Mouse (Mus musculus) forebrain, embryonic 12.5 days (tissue): ENCODE measurements around the gene Acvr1b. TPM values are rescaled to one million over a fixed set of nuclear protein-coding genes. Genes with fewer than 3 reads are reported as not detected.

ENCODE experiments used
- ATAC-seq: fragments of 200-750 bp; cut with Nextera tagmentation; 2 replicates; pipeline ENCODE4 v1.8.0; 2017; ENCODE audit warnings: moderate TSS enrichment; ENCODE audit not compliant: low FRiP score
- H3K27ac ChIP-seq: fragments of 300-500 bp; sonication (generic); 2 replicates; pipeline ENCODE4 v1.5.1; 2016; ENCODE audit warnings: mild to moderate bottlenecking
- H3K27me3 ChIP-seq: fragments of 300-500 bp; sonication (generic); 2 replicates; pipeline ENCODE4 v1.6.1; 2016; ENCODE audit warnings: mild to moderate bottlenecking
- H3K36me3 ChIP-seq: fragments of 300-500 bp; sonication (generic); replicated peaks from 2 replicates; pipeline ENCODE4 v1.6.1; 2016; ENCODE audit warnings: mild to moderate bottlenecking
- H3K4me1 ChIP-seq: fragments of 300-500 bp; sonication (generic); 2 replicates; pipeline ENCODE4 v1.6.1; 2016
- H3K4me2 ChIP-seq: fragments of 300-500 bp; sonication (generic); 2 replicates; pipeline ENCODE4 v1.6.1; 2016; ENCODE audit warnings: mild to moderate bottlenecking, moderate library complexity
- H3K4me3 ChIP-seq: fragments of 300-500 bp; sonication (generic); replicated peaks from 2 replicates; pipeline ENCODE4 v1.5.1; 2016; ENCODE audit warnings: mild to moderate bottlenecking
- H3K9ac ChIP-seq: fragments of 300-500 bp; sonication (generic); 2 replicates; pipeline ENCODE4 v1.6.1; 2016; ENCODE audit warnings: mild to moderate bottlenecking
- H3K9me3 ChIP-seq: fragments of 300-500 bp; sonication (generic); 2 replicates; pipeline ENCODE4 v1.6.1; 2016
- WGBS: fragments of 180-500 bp; shearing (Covaris S2); methylation state at CpG from one replicate; pipeline ENCODE4 v1.1.7; 2016; 5-methylcytosine and 5-hydroxymethylcytosine counted together
- polyA plus RNA-seq: library from polyadenylated mRNA; unstranded; fragments of >200 nt; fragmentation: Nextera tagmentation; extraction: Ambion mirVana; gene quantifications from 2 replicates; pipeline ENCODE4 v1.2.1, GENCODE M21; 2016

The Acvr1b gene
- polyA plus RNA-seq, 1 experiment from 2014 or later: 18.4 TPM

DNA sequence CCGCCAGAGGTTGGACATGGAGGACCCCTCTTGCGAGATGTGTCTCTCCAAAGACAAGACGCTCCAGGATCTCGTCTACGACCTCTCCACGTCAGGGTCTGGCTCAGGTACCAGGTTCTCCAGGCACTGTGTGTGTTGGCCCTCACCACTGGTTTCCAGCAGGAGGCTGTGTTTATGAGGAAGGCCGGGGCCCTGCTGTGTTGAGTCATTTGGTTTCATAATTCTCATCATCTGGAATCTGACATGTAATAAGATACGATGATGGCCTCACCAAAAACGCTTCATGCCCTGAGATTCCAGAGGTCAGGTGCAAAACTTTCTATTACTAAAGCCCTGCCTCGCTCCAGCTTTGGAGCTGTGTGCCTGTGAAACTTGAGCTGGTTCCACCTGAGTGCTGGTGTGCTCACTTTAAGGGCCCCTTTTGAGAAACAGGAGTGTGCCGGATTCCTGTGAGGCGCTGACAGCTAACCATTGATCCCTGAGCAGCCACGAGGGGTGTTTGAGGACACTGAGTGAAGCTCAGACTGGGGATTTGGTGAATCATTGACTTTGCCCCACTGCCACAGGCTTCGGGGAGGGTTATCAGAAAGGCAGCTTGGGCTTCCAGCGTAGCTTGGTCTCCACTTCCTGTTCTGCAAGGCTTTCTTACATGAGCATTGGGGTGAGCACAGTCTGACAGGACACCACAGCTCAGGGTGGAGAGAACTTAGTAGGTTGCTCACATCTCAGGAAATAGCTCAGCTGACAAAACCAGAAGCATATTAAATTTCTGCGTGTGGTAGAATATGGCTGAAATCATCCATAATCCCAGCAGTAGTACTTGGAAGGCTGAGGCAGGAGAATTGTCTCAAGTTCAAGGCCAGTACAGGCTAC lies 21.3 kb downstream of the Acvr1b start:
- WGBS: 95% methylated on average over 16 of the region's 16 CpGs
- H3K4me2 ChIP-seq: no peak overlapping the region
- H3K27me3 ChIP-seq: peaks cover 14% of the 10 kb centered on the region; the same call in 1 of the 2 replicates
- H3K4me3 ChIP-seq: no peak overlapping the region
- H3K27ac ChIP-seq: no peak overlapping the region
- H3K9ac ChIP-seq: no peak overlapping the region
- H3K36me3 ChIP-seq: peaks cover 52% of the 10 kb centered on the region
- H3K9me3 ChIP-seq: no peaks in the 10 kb centered on the region
- peaks cover 31% of the 10 kb centered on the region for H3K4me1 ChIP-seq
- no peak for ATAC-seq

DNA sequence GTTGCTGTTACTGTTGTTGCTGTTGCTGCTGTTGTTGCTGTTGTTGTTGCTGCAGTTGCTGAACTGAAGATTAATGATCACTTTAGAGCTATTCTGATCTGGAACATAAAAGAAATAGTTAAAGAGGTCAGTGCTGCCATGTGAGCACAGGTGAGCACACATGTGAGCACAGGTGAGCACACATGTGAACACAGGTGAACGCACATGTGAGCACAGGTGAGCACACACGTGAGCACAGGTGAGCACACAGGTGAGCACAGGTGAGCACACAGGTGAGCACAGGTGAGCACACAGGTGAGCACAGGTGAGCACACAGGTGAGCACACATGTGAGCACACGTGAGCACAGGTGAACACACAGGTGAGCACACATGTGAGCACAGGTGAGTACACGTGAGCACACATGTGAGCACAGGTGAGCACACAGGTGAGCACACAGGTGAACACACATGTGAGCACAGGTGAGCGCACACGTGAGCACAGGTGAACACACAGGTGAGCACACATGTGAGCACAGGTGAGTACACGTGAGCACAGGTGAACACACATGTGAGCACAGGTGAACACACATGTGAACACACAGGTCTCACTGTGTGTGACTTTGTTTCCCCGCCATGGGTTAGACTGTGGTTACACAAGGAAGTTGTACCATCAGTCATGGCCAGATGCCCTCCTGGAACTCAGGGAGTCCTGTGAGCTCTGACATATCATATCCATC lies 22.4 kb downstream of the Acvr1b start:
- WGBS: 92% methylated on average over 8 of the region's 8 CpGs
- no peak for ATAC-seq
- Histone ChIP-seq H3K9ac (no peak overlapping the region), H3K4me1 (peaks cover 20% of the 10 kb centered on the region), H3K27ac (no peak overlapping the region), H3K4me3 (no peak overlapping the region), H3K9me3 (no peaks in the 10 kb centered on the region), H3K27me3 (peaks cover 14% of the 10 kb centered on the region; the same call in 1 of the 2 replicates), H3K4me2 (no peak overlapping the region), H3K36me3 (peaks cover 63% of the 10 kb centered on the region)

DNA sequence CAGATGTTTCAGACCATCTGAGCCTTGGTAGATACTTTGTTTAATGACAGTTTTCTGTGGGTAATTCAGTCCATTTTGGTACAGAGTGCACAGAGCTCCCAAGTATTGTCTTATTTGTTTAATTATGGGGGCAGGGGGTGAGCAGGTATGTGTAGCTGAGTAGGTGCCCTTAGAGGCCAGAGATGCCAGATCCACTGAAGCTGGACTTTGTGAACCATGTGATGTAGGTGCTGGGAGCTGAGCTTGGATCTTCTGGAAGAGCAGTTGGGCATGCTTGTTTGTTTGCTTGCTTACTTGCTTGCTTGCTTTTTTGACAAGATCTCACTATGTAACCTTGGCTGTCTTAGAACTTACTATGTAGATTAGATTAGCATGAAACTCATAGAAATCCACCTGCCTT lies 23.1 kb downstream of the Acvr1b start:
- Histone ChIP-seq H3K27ac (no peak overlapping the region), H3K4me1 (peaks cover 13% of the 10 kb centered on the region), H3K4me2 (no peak overlapping the region), H3K9ac (no peak overlapping the region), H3K27me3 (peaks cover 14% of the 10 kb centered on the region; the same call in 1 of the 2 replicates), H3K4me3 (no peak overlapping the region), H3K36me3 (peaks cover 70% of the 10 kb centered on the region), H3K9me3 (no peaks in the 10 kb centered on the region)
- no peak for ATAC-seq

DNA sequence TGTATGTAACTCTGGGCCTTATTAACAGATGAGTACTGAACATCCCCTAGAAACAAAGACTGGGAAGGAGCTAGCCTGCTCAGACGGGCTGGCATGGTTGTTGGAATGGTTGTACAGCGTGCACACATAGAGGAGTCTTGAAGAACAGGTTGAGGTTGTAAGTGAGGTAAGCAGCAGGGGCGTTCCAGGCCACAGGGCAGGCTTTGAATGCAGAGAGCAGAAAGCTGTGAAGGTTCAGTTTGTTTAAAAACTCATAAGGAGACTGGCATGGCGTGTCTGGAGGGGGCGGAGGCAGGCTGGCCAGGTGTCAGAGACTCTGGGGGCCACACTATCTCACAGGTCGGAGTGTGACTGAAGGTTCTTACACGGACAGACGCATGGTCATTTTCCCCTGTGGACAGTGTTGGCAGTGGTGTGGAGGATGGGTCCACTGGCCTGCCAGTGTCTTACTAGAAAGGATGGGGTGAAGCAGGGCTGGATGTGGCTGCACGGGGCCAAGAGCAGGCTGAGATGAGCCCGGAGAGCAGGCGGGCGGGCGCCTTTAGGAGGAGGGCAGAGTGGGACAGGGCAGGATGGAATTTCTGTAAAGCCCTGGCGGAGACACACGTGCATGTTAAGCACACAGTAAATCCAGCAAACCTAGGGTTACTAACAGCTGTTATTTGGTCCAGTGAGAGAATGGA lies 23.8 kb downstream of the Acvr1b start:
- Histone ChIP-seq H3K36me3 (peaks cover 77% of the 10 kb centered on the region), H3K4me1 (peaks cover 6% of the 10 kb centered on the region), H3K4me3 (no peak overlapping the region), H3K9ac (no peak overlapping the region), H3K27ac (no peak overlapping the region), H3K27me3 (peaks cover 14% of the 10 kb centered on the region; the same call in 1 of the 2 replicates), H3K9me3 (no peaks in the 10 kb centered on the region), H3K4me2 (no peak overlapping the region)
- 89% methylated on average over 15 of the region's 15 CpGs for WGBS
- ATAC-seq: no peak; the same call in 1 of the 2 replicates

DNA sequence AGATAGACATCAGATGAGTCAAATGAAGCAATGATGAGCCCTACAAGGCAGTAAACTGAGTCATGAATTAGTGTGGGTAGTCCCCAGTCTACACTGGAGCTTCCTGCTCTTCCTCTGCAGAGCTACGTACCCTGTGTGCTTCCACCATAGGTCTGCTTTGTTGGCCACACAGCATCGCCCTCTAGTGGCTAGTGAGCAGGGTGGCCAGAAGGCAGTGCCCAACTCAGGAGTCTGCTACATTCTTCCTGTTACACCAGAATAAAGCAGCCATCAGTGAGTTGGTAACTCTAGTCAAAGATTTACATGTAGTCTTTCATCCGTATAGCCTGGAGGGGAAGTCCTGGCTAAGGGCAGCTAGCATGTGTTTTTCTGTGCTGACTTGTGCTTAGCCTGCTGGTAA lies 24.4 kb downstream of the Acvr1b start:
- peaks cover under 1% of the 10 kb centered on the region; the same call in 1 of the 2 replicates for H3K4me1 ChIP-seq
- no peak overlapping the region for H3K4me2 ChIP-seq
- H3K4me3 ChIP-seq: no peak overlapping the region
- peaks cover 83% of the 10 kb centered on the region for H3K36me3 ChIP-seq
- WGBS: 25% methylated on average over 3 of the region's 3 CpGs
- peaks cover 10% of the 10 kb centered on the region; the same call in 1 of the 2 replicates for H3K27me3 ChIP-seq
- ATAC-seq: peak; percentile 83
- no peaks in the 10 kb centered on the region for H3K9me3 ChIP-seq
- no peak overlapping the region for H3K27ac ChIP-seq
- H3K9ac ChIP-seq: no peak overlapping the region

DNA sequence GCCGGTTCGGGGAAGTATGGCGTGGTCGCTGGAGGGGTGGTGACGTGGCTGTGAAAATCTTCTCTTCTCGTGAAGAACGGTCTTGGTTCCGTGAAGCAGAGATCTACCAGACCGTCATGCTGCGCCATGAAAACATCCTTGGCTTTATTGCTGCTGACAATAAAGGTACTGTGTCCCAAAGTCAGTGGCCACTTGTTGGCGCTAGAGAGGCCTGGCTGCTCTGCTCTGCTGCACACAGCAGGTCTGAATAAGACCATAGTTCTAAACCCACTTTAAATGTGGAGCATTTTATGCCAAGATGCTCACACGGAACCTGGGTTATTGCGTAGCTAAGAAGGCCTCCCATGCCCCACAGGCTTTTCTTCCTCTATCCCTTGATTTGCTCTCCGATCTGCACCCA lies 25.0 kb downstream of the Acvr1b start:
- no peak overlapping the region for H3K4me3 ChIP-seq
- ATAC-seq: no peak
- H3K27ac ChIP-seq: no peak overlapping the region
- H3K9me3 ChIP-seq: no peaks in the 10 kb centered on the region
- 84% methylated on average over 14 of the region's 14 CpGs for WGBS
- no peak overlapping the region for H3K9ac ChIP-seq
- H3K4me1 ChIP-seq: no peaks in the 10 kb centered on the region
- H3K27me3 ChIP-seq: peaks cover 6% of the 10 kb centered on the region; the same call in 1 of the 2 replicates
- no peak overlapping the region for H3K4me2 ChIP-seq
- peaks cover 88% of the 10 kb centered on the region for H3K36me3 ChIP-seq

DNA sequence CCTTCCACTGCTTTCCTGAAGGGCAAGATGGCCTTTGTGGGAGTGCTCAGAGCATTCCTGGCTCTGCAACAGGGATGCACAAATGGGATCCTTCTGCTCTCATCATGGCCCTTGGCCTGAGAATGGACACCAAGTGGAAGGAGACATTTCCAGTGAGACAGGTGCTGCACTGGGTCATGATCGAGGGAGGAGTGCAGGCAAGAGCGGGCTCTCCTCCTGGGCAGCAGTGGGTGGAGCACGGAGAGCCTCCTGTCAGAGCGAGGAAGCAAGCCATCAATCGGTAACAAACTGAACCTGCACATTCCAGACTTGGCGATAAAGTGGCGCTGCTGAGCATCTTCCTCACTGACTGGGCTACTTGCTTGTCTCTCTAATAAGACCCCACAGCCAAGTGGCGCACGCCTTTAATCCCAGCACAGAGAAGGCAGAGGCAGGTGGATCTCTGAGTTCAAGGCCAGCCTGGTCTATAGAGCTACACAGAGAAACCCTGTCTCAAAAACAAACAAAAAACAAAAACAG lies 27.0 kb downstream of the Acvr1b start:
- no peak overlapping the region for H3K4me2 ChIP-seq
- 0 out of 2 replicates have a peak, but pooled peaks cover 3% of the 10 kb centered on the region for H3K27me3 ChIP-seq
- H3K9ac ChIP-seq: no peak overlapping the region
- WGBS: 98% methylated on average over 9 of the region's 9 CpGs
- no peaks in the 10 kb centered on the region for H3K9me3 ChIP-seq
- no peak overlapping the region for H3K4me3 ChIP-seq
- no peaks in the 10 kb centered on the region for H3K4me1 ChIP-seq
- no peak overlapping the region for H3K27ac ChIP-seq
- peaks cover 82% of the 10 kb centered on the region for H3K36me3 ChIP-seq
- ATAC-seq: no peak

DNA sequence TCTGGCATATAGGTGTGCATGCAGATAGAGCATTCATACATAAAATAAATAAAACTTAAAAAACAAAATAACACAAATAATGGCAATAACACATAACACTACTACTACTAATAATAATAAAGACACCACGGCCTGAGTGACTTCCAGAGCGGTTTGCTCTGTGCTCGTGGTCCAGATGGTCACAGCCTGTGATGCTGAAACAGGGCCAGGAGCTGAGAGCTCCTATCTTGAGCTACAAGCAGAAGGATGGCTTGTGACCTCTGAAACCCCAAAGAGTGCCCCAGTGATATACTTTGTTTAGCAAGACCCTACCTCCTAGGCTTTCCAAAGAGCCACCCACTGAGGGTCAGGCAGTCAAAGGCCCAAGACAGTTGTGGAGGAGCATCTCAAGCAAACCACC lies 27.5 kb downstream of the Acvr1b start:
- no peaks in the 10 kb centered on the region for H3K4me1 ChIP-seq
- 99% methylated on average over 3 of the region's 3 CpGs for WGBS
- no peak overlapping the region for H3K4me2 ChIP-seq
- 0 out of 2 replicates have a peak, but pooled peaks cover 1% of the 10 kb centered on the region for H3K27me3 ChIP-seq
- ATAC-seq: no peak
- peaks cover 82% of the 10 kb centered on the region for H3K36me3 ChIP-seq
- no peaks in the 10 kb centered on the region for H3K9me3 ChIP-seq
- no peak overlapping the region for H3K27ac ChIP-seq
- no peak overlapping the region for H3K4me3 ChIP-seq
- H3K9ac ChIP-seq: no peak overlapping the region

DNA sequence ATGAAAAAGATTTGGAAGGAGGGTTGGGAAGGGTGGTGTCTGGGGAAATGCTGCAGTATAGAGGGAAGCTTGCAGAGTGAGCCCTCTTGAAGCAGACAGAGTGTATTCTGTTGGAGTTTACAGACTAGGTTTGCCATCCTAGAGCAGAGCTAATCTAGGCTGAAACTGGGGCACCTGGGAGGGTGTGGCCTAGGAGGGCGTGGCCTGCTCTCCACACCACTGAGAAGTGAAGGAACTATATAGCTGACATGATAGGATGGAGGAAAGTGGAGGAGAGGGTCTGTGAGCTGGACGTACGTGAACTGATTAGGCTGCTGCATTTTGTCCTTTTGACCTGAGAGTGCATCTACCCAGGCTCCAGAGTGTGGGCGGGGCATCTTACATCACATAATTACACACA lies 29.8 kb downstream of the Acvr1b start:
- Histone ChIP-seq H3K4me3 (no peak overlapping the region), H3K4me2 (no peak overlapping the region), H3K27ac (no peak overlapping the region), H3K36me3 (peaks cover 92% of the 10 kb centered on the region), H3K9me3 (no peaks in the 10 kb centered on the region), H3K9ac (no peak overlapping the region), H3K4me1 (no peaks in the 10 kb centered on the region), H3K27me3 (no peaks in the 10 kb centered on the region)
- WGBS: 86% methylated on average over 4 of the region's 4 CpGs
- no peak for ATAC-seq

DNA sequence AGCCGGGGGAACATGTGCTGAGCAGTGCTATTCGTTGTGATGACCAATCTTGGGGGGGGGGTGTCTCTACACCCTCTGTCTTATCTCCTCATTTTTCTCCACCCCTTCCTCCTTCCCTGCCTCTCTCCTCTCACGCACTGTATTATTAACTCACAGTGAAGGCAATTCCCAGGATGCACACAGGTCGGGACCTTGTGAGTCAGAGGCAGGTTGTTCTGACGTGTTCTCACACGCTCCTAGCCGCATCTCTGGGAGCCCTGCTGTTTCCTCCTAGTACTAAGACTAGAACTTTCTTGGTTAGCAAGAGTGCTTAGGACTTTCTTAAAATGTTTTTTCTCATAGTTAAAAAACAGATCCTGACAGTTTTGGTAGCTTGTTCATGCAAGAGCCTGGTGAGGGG lies 30.9 kb downstream of the Acvr1b start:
- 85% methylated on average over 7 of the region's 7 CpGs for WGBS
- H3K4me3 ChIP-seq: no peak overlapping the region
- no peak overlapping the region for H3K9ac ChIP-seq
- no peaks in the 10 kb centered on the region for H3K4me1 ChIP-seq
- no peak for ATAC-seq
- peaks cover 92% of the 10 kb centered on the region for H3K36me3 ChIP-seq
- no peaks in the 10 kb centered on the region for H3K27me3 ChIP-seq
- no peak overlapping the region for H3K27ac ChIP-seq
- no peaks in the 10 kb centered on the region for H3K9me3 ChIP-seq
- no peak overlapping the region for H3K4me2 ChIP-seq

DNA sequence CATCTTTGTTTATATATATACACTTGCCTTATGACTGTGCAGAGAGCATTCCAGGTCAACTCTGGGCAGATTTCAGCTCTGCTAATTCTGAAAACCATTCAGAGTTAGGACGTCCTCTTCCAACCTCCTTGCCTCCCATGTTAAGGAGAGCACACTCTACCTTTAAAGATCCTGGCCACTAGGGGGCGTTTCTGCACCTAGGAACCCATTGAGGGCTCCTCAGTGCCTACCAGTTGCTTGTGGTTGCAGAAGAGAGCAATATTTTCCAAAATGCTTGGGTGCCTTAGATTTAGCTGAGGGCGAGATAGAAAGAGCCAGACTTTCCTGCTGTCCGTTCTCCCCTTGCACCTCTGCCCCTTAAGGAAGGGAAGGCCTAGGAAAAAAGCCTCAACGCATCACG lies 36.4 kb downstream of the Acvr1b start:
- ATAC-seq: no peak
- Histone ChIP-seq H3K36me3 (peaks cover 78% of the 10 kb centered on the region), H3K4me3 (no peak overlapping the region), H3K4me2 (no peak overlapping the region), H3K9me3 (no peaks in the 10 kb centered on the region), H3K4me1 (no peaks in the 10 kb centered on the region), H3K27me3 (no peaks in the 10 kb centered on the region), H3K27ac (no peak overlapping the region), H3K9ac (no peak overlapping the region)
- 66% methylated on average over 6 of the region's 6 CpGs for WGBS

DNA sequence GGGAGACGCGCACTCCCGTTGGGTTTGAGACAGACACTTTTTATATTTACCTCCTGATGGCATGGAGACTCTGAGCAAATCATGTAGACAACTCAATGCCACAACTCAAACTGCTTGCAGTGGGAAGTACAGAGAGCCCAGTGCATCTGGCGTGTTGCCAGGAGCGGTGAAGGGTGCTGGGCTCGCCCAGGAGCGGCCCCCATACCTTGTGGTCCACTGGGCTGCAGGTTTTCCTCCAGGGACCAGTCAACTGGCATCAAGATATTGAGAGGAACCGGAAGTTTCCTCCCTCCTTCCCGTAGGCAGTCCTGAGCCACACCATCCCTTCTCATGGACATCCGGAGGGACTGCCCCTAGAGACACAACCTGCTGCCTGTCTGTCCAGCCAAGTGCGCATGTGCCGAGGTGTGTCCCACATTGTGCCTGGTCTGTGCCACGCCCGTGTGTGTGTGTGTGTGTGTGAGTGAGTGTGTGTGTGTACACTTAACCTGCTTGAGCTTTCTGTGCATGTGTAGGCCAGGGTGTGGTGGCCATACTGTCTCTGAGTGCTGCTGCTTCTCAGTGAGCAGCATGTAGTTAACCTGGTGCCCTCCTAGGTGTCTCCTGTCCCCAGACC lies 37.2 kb downstream of the Acvr1b start:
- H3K4me2 ChIP-seq: no peak overlapping the region
- no peaks in the 10 kb centered on the region for H3K9me3 ChIP-seq
- no peaks in the 10 kb centered on the region for H3K27me3 ChIP-seq
- 93% methylated on average over 14 of the region's 14 CpGs for WGBS
- H3K27ac ChIP-seq: no peak overlapping the region
- no peaks in the 10 kb centered on the region for H3K4me1 ChIP-seq
- H3K4me3 ChIP-seq: no peak overlapping the region
- no peak overlapping the region for H3K9ac ChIP-seq
- no peak for ATAC-seq
- H3K36me3 ChIP-seq: peaks cover 74% of the 10 kb centered on the region
